Mouse (Mus musculus) inflammation-experienced regulatory T-cells (primary cell): Measurements from ENCODE around the gene Dstn. TPM values are rescaled to one million over a fixed set of nuclear protein-coding genes. Genes with fewer than 3 reads are reported as not detected.

ENCODE experiments used
- polyA plus RNA-seq, 2 experiments: library from polyadenylated mRNA; unstranded; fragments of 100-300 nt; shearing (Covaris generic); gene quantifications; one replicate each; pipeline ENCODE4 v1.2.1; 2017

The Dstn gene
- 10 to 100 TPM; 23.8 to 29.2 TPM for polyA plus RNA-seq

GRCm38 (mm10) chr2:143914760-143915599 lies at the start of gene Dstn:
Gene Dstn, plus strand, starts transcription at chr2:143915320.

Other genes starting within 250 kb of the Dstn start
- gene Bfsp1, start 52.1 kb upstream of the Dstn start, polyA plus RNA-seq = under 1 TPM in 1 of 2 experiments, not detected in 1; 0.07 TPM
- gene Rrbp1, start 95.9 kb downstream of the Dstn start, polyA plus RNA-seq = 10 to 100 TPM; 29.2 to 31.5 TPM
- under 1 TPM in 1 of 2 experiments, not detected in 1; 0.29 TPM for gene Banf2, start 117.7 kb downstream of the Dstn start, polyA plus RNA-seq